Mouse (Mus musculus): ENCODE data around the gene Qdpr. TPM values are rescaled to one million over a fixed set of nuclear protein-coding genes. Genes with fewer than 3 reads are reported as not detected.

Gene Qdpr
- total and polyA plus RNA-seq, 2 experiments from 2014 or later = 28.1 to 125 TPM

DNA sequence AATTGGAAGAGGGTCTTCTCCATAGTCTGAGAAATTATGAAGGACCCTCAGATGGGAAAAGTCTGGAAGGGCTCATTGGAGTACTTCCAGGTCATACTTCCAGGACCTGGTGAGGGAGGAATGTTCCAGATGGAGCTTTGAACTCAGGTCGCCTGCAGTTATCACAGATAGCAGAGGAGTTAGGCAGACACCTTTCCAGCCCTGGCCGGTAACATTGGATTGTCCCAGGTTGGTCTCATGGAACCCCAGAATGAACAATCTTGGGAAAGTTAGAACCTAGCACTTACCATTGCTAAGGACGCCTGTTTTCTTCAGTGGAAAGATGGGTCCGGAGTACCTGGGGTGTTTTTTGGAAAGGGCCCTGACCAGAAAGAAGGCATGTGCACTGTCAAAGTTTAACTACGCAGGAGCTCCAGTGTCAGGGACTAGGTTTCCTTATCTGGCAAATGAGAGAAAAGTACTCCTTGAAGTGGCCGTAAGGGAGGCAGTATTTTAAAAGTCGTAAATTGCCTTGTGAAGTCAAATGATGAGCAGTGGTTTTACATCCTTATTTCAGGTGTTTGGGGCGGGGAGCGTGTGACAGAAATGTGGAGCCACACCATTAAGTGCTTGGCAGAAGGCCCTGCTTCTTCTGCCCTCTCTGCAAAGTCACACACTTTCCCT, 44.2 kb upstream of the Qdpr start:
- Histone ChIP-seq H3K4me3 (ENCODE audit: low read depth, low read length) (peak overlapping the region; percentile 73), H3K4me1 (ENCODE audit: insufficient read depth) (no peaks in the 10 kb centered on the region), H3K4me2 (ENCODE audit: low read depth) (peak overlapping the region; percentile 79), H3K27me3 (ENCODE audit: insufficient read depth, low read length) (peaks cover 2% of the 10 kb centered on the region; the same call in 1 of the 2 replicates), H3K36me3 (ENCODE audit: insufficient read depth) (peaks cover 9% of the 10 kb centered on the region; the same call in 1 of the 2 replicates), H3K9ac (peak overlapping the region; percentile 68; the same call in 1 of the 2 replicates), H3K27ac (ENCODE audit: low read depth, low read length) (no peak overlapping the region), H3K9me3 (ENCODE audit: low read length) (no peaks in the 10 kb centered on the region)
- no peak for DNase-seq
- 64% methylated on average over 9 of the region's 9 CpGs for WGBS
- no peak for ATAC-seq
- no peak for TF ChIP-seq CTCF (IDR thresholded peaks at IDR 0.05; ENCODE audit: low read depth)

DNA sequence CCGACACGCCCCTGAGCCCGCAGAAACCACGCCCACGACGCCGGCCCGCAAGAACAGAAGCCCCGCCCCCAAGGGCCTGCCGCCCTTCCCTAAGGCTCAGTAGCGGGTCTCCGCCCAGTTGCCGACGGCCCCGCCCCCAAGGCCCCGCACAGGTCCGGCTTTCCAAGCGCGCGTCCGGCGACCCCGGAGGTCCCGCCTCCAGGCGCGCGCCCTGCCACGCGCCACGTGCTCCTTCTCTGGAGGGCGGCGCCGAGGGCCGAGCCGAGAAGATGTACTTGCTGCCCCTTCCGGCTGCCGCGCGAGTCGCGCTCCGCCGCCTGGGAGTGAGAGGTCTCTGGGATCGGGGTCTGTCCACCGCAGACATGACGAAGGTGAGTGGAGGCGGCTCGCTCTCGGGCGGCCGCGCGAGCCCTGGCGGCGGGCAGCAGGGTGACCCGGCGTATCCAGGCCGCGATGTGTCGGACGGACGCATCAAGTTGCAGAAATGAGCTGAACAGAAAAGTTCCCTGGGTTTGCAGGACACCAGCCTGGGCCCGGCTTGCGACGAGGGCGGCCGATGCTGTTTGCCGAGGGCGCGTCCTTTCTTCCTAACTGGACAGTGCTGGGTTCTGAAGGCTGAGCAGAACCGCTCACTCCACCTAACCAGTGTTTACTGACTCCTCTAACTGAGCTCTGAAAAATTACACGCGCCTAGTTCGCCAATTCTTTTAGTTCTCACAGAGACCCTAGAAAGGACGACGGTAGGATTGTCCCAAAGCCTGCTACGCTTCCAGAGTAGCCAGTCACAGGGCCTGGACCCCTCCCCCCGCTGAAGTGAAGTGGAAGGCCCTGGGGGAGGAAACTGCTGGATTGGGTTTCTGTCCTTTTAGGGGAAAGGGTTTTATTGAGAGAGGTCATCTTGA, 43.4 kb upstream of the Qdpr start, which contains the start of gene Lap3:
Gene Lap3, plus strand, starts transcription at position 184 of the 902 bp plus-strand sequence.
- no peaks in the 10 kb centered on the region for H3K9me3 ChIP-seq (ENCODE audit: low read length)
- peak within 1 kb of the TSS; percentile 68 for H3K9ac ChIP-seq
- H3K36me3 ChIP-seq (ENCODE audit: insufficient read depth) = peaks cover 5% of the 10 kb centered on the region; the same call in 1 of the 2 replicates
- 2% methylated on average over 77 of the region's 78 CpGs for WGBS
- no peaks in the 10 kb centered on the region for H3K4me1 ChIP-seq (ENCODE audit: insufficient read depth)
- no peak within 1 kb of the TSS for H3K27ac ChIP-seq (ENCODE audit: low read depth, low read length)
- peak within 1 kb of the TSS; percentile 73 for H3K4me3 ChIP-seq (ENCODE audit: low read depth, low read length)
- peak; percentile 95 for ATAC-seq
- peak; percentile 90 for DNase-seq
- peaks cover 2% of the 10 kb centered on the region; the same call in 1 of the 2 replicates for H3K27me3 ChIP-seq (ENCODE audit: insufficient read depth, low read length)
- peak within 1 kb of the TSS; percentile 79 for H3K4me2 ChIP-seq (ENCODE audit: low read depth)
- peak; percentile 63 for TF ChIP-seq CTCF (IDR thresholded peaks at IDR 0.05; ENCODE audit: low read depth)

DNA sequence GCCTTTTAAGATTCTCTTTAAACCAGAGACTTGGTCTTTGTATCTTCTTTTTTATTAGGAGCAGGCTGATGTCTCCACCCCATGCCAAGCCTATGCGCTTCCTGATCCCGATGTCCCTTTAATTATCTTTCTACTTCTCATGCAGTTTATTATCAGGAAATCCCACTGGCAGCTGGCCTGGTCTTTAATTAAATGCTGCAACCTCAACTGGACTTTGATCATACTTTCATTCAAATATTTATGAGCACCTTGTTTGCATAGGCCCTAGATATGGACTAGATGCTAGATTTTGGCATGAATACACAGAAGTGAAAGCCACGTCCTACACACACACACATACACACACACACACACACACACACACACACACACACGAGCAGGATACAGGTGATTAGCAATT, 41.7 kb upstream of the Qdpr start:
- DNase-seq = no peak

DNA sequence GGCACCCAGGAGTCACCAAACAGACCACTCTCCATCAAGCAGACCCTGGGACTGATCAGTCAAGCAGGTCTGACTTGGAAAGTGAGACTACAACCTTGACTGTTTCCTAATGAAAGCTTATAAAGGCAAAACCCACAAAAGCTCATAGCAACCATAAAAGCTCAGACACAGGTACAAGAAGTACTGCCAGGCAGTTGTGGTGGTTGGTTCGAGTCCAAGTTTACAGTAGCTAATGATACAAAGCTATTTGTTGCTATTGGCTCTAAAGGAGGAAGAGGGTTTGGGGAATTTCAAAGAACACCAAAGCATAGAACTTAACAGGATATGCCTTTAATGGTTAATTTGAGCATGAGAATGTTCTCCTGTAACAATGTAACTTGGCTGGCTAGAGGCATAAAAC, 33.6 kb upstream of the Qdpr start:
- Histone ChIP-seq H3K4me2 (ENCODE audit: low read depth) (no peak overlapping the region), H3K9me3 (ENCODE audit: low read length) (no peaks in the 10 kb centered on the region), H3K4me3 (ENCODE audit: low read depth, low read length) (no peak overlapping the region), H3K4me1 (ENCODE audit: insufficient read depth) (no peaks in the 10 kb centered on the region), H3K27me3 (ENCODE audit: insufficient read depth, low read length) (no peaks in the 10 kb centered on the region), H3K9ac (no peak overlapping the region), H3K27ac (ENCODE audit: low read depth, low read length) (no peak overlapping the region), H3K36me3 (ENCODE audit: insufficient read depth) (no peaks in the 10 kb centered on the region)
- no peak for TF ChIP-seq CTCF (IDR thresholded peaks at IDR 0.05; ENCODE audit: low read depth)
- 87% methylated on average over 1 of the region's 1 CpGs for WGBS
- DNase-seq = no peak
- no peak for ATAC-seq

More for the DNA sequence above, 41.7 kb upstream of the Qdpr start:
- WGBS = 46% methylated on average over 4 of the region's 4 CpGs
- Histone ChIP-seq H3K4me3 (ENCODE audit: low read depth, low read length) (no peak overlapping the region), H3K9me3 (ENCODE audit: low read length) (no peaks in the 10 kb centered on the region), H3K9ac (no peak overlapping the region), H3K27me3 (ENCODE audit: insufficient read depth, low read length) (peaks cover 2% of the 10 kb centered on the region; the same call in 1 of the 2 replicates), H3K4me1 (ENCODE audit: insufficient read depth) (no peaks in the 10 kb centered on the region), H3K4me2 (ENCODE audit: low read depth) (no peak overlapping the region), H3K36me3 (ENCODE audit: insufficient read depth) (no peaks in the 10 kb centered on the region; the same call in 1 of the 2 replicates), H3K27ac (ENCODE audit: low read depth, low read length) (no peak overlapping the region)
- no peak for TF ChIP-seq CTCF (IDR thresholded peaks at IDR 0.05; ENCODE audit: low read depth)
- ATAC-seq = no peak

DNA sequence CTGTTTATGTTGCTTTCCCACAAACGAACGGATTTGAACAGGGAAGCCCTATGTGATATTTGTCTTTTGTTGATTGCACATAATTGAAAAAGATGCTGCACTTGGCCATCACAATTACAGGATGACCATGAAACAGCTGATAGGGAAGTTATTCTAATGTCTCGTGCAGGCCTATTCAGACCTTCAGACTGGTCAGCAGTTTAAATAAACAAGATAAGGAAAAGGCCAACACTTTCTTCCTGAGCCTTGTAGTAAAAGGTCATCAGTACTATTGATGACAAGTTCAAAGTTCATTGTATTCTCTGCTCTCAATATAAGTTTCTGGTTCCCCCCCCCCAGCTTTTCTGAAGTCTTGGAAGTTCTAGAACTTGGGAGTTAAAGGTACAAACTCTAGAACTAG, 32.6 kb upstream of the Qdpr start:
- no peak for ATAC-seq
- TF ChIP-seq CTCF (IDR thresholded peaks at IDR 0.05; ENCODE audit: low read depth) = no peak
- Histone ChIP-seq H3K4me2 (ENCODE audit: low read depth) (no peak overlapping the region), H3K4me1 (ENCODE audit: insufficient read depth) (no peaks in the 10 kb centered on the region), H3K36me3 (ENCODE audit: insufficient read depth) (no peaks in the 10 kb centered on the region), H3K27ac (ENCODE audit: low read depth, low read length) (no peak overlapping the region), H3K27me3 (ENCODE audit: insufficient read depth, low read length) (no peaks in the 10 kb centered on the region), H3K4me3 (ENCODE audit: low read depth, low read length) (no peak overlapping the region), H3K9me3 (ENCODE audit: low read length) (no peaks in the 10 kb centered on the region), H3K9ac (no peak overlapping the region)
- WGBS = 84% methylated on average over 3 of the region's 3 CpGs
- no peak for DNase-seq

DNA sequence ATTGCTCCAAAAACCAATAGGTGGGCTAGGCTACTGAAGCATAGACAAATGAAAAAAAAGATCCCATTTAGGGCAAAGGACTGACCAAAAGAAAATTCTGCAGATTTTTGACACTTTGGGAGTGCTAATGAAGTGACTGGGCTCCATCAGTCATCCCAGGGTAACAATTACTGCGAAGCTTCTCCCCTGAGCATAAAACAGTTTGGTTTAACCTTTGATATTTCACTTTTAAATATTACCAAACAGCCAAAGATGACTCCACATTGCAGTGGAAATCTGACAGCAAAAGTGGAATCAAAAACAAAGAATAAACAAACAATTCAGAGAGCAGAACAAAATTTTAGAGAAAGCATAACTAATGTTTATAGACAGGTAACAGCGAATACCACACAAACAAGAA, 31.1 kb upstream of the Qdpr start:
- Histone ChIP-seq H3K9ac (no peak overlapping the region), H3K4me3 (ENCODE audit: low read depth, low read length) (no peak overlapping the region), H3K4me1 (ENCODE audit: insufficient read depth) (no peaks in the 10 kb centered on the region), H3K36me3 (ENCODE audit: insufficient read depth) (no peaks in the 10 kb centered on the region), H3K27me3 (ENCODE audit: insufficient read depth, low read length) (no peaks in the 10 kb centered on the region), H3K9me3 (ENCODE audit: low read length) (no peaks in the 10 kb centered on the region), H3K4me2 (ENCODE audit: low read depth) (no peak overlapping the region), H3K27ac (ENCODE audit: low read depth, low read length) (no peak overlapping the region)
- DNase-seq (no peak), ATAC-seq (no peak)
- no peak for TF ChIP-seq CTCF (IDR thresholded peaks at IDR 0.05; ENCODE audit: low read depth)
- WGBS = 83% methylated on average over 2 of the region's 2 CpGs

DNA sequence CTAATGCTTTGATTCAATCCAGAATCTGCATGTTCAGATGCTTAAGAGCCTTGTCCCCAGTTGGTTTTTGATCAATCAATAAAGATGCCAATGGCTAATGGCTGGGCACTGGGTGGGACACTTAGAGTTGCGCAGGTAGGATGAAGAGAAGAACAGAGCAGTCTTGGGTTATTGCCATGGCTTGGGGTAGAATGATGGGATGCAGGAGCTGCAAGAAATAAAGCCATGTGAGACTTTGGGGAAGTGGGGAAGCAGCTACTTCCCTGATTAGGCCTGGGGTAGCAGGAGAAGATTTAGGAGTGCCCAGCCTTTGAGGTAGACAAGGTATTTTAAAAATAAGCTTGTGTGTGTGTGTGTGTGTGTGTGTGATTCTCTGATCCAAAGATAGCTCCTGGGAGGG, 30.0 kb upstream of the Qdpr start:
- H3K27me3 ChIP-seq (ENCODE audit: insufficient read depth, low read length) = no peaks in the 10 kb centered on the region
- H3K27ac ChIP-seq (ENCODE audit: low read depth, low read length) = no peak overlapping the region
- TF ChIP-seq CTCF (IDR thresholded peaks at IDR 0.05; ENCODE audit: low read depth) = no peak
- no peaks in the 10 kb centered on the region for H3K4me1 ChIP-seq (ENCODE audit: insufficient read depth)
- WGBS = 91% methylated on average over 1 of the region's 1 CpGs
- ATAC-seq (no peak), DNase-seq (no peak)
- H3K36me3 ChIP-seq (ENCODE audit: insufficient read depth) = no peaks in the 10 kb centered on the region
- H3K9me3 ChIP-seq (ENCODE audit: low read length) = no peaks in the 10 kb centered on the region
- no peak overlapping the region for H3K4me2 ChIP-seq (ENCODE audit: low read depth)
- no peak overlapping the region for H3K4me3 ChIP-seq (ENCODE audit: low read depth, low read length)
- H3K9ac ChIP-seq = no peak overlapping the region

Data from forebrain, postnatal 0 days (tissue).